Mouse (Mus musculus) gastrocnemius, postnatal 14 days (tissue): ENCODE measurements around the gene Hes6. TPM values are rescaled to one million over a fixed set of nuclear protein-coding genes. Genes with fewer than 3 reads are reported as not detected.

Source experiments
- DNase-seq: peaks from one replicate; pipeline ENCODE4 v3.0.0; 2021; ENCODE audit warnings: mixed read lengths
- intact Hi-C: fragments of 180-260 bp; cut with DNase I; formaldehyde crosslinking; loops from one replicate; pipeline ENCODE4 v1.15.1; 2025; ENCODE audit warnings: low total_unique reads
- total RNA-seq, 2 experiments: library from RNA; stranded (reverse); gene quantifications; 2 replicates each; pipeline ENCODE4 v1.2.3; 2021

Gene Hes6
- total RNA-seq, 2 experiments from 2014 or later: 13.6 to 15.2 TPM

DNA sequence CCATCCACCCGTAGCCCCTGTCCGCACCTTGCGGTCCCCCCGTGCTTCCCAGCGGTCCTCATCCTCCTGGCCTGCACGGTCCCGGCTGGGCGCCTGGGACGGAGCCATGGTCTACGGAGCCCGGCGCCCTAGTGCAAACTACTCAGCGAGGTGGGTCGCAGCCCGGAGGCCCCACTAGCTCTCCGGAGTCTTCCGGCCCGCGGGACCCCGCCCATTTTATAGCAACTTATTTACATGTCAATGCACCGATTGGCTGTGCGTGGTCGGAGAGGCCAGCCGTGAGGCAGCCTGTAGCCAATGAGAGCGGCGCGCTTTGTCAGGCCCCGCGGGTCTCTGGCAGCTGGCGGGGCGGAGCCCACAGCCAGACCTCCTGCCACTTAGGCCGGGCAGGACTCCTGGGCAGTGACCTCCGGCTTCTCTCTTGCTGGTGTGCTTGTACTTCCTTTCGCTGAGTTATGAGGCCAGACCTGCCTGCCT is 770 bp downstream of the Hes6 start:
- intact Hi-C loops: no loop called here
- DNase-seq: peak; percentile 95

DNA sequence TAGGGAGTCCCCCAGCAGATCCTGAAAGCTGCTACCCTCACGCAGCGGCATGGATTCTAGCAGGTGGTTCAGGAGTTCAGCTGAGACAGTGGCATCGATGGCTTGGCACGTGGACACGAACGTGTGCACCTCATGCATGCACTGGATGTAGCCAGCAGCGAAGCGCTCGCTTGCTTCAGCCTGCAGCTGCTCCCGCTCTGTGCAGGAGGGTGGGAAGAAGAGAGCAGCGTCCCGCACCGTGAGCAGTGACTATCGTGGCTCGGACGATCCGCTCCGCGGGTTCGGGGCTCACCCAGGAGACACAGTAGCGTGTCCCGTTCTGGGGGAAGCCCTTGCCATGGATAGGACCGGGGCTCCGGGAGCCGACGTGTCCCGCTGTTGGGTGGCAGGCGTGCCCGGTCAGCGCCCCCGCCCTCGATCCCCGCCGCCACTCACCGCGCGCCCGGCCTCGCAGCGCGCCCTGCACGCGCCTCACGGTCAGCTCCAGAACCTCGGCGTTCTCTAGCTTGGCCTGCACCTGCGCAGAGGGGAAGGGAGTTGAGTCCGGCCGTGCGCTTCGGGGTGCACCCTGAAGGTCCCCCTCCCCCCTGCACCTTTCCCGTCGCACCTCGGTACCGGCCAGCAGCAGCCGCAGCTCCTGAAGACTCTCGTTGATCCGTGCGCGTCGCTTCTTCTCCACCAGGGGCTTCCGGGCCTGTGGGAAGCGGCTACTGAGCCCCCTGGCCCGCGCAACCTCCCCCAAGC is 1.4 kb downstream of the Hes6 start:
- peak; percentile 32 for DNase-seq
- intact Hi-C loops: no loop called here

DNA sequence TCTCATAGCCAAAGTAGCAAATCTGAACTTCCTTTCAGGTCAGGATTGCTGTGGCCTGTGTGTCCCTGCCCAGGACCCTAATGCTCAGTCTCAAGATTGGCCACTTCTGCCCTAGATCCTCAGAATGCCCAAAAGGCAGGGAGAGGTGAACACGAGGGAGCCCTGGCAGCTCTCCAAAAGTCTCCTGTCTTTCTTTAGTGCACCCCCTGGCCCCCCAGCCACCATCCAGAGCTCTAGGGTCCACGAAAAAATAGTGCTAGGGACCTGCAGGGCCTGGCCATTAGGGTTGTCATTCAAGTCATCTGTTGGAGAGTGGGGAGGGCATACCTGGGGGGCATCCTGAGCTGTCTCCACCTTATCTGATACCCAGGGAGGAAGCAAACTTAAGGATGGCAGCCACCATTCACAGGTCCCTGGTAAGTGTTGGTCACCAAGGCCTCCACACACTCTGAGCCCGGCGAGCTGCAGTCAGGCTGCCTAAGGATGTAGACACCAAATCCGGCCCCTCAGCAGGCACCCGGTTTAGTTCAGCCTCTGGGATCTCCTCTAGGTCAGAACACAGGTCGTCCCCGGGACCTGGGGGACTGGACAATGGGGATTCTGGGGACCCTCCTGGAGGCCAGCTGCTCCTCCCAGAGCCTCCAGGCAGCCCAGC is 2.1 kb downstream of the Hes6 start:
- DNase-seq: no peak
- intact Hi-C loops: no loop called here

DNA sequence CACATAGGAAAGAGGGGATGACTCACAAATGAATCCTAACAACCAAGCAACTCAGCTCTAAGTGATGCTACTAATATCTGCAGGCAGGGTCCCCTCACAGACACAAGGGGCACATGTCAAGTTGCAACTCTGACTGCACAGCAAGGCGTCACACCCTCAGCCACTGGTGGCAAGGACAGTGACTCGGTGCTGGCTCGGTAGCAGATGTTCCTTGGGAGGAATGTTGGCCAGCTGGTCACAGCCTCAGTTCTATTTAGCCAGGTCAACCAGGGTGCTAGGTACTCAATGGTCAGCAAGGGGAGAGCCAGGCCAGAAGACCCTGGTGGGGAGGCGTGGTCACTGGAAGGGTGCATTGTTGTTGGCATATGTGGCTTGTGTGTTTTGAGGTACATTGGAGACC is 6.0 kb downstream of the Hes6 start:
- no peak for DNase-seq
- intact Hi-C loops: no loop called here

DNA sequence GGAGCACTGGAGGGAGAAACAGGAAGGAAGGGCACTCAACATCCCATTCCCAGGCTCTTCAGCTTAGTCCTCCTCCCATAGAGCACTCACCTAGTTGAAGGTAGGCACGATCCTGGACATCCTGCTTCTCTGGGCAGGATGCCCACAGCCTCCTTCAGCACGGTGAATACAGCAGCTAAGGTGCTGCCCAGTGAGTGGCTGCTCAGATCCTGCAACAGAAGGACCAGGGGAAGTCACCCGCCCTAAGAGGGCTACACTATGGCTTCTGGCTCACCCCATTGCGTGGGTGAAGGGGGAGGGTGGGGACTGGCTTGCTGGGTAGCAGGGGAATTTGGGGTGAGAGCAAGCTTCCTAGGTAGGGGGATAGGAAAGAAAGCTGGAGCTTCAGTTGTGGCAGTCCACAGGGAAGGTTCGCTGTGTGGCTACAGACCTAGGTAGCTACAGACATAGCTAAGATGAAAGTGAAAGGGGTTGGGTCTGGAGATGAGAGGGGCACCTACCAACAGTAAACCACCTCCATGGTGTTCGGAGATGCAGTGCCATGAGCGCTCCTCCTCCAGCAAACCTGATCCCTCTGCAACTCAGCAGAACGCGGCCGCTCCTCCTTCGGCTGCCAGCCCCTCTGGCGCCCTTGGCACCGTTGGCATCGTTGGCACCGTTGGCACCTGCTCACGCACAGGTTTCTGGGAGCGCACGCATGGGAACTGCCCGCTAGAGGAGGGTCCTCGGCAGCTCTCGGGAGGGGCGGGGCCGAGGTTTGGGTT is 8.2 kb downstream of the Hes6 start:
- intact Hi-C loops: no loop called here
- peak; percentile 68 for DNase-seq

DNA sequence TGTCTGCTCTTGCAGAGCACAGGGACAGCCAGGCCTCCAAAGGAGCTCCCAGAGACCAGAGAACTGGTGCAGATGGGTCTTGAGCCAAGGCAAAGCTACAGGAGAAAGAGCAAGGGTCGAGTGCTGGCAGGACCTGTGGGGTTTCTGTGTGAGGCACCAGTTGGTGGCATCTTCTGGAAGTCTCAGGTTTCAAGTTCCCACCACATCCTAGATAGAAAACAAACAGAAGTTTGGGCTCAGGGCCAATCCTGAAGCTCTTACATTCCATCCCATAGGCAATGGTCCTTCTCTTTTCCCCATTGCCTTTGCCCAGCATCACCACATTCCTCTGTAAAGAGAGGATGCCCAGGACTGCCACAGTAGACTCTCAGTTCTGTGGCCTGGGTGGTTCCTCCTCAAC is 8.9 kb downstream of the Hes6 start:
- intact Hi-C loops: no loop called here
- no peak for DNase-seq

DNA sequence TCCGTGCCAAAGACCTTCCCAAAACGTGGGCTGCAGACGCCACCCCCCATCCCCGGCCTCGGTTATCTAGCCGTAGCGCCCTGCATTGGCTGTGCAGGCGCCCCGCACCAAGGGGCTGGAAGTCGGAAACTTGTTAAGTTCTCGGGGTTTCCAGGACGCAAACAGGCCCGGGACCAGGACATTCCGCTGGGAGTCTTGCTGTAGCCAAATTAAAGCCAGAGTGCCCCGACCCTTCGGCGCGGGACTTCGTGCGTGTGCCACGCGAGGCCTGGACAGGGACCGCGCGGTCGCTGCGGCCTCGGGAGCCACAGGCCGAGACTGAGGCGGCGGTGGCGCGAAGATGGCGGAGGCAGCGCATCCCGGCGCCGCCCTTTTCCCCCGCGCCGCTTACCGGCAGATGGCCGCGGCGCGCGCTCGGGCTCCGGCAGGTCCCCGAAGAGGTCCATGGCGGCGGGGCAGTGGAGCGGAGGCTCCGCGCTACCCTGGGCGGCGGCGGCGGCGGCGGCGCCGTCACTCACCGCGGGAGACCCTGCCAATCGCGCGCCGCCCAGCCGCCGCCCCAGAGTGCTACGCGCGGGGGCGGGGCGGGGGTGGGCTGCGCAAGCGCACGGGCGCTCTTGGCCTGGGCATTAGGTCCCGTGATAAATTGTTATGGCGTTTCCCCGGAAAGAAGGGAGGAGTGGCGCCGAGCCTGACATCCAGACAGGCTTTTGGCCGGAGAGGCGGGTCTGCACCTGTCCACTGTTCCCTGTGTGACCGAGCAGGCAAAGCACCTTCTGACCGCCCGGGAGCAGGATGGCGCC is 15.4 kb downstream of the Hes6 start, which contains the start of gene Ilkap:
Ilkap (minus strand) TSS at position 556 of the 803 bp plus-strand sequence.
- intact Hi-C loops: no loop called here
- peak; percentile 84 for DNase-seq

DNA sequence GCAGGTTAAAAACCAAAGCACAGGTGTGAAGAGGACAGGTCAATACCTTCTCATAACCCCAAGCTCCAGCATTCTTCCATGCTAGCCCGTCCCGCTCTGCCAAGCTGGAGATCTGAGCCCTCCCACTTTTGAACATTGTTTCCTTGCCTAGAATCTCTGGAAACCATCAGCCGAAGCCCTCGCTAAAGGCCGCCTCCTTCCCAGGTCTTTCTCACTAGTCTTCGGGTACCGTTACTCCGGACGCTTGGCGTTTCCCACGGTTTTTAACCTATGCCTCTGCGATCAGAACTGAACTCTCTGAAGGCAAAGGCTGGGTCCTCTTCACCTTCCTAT is 15.9 kb downstream of the Hes6 start:
- no peak for DNase-seq
- intact Hi-C loops: no loop called here

DNA sequence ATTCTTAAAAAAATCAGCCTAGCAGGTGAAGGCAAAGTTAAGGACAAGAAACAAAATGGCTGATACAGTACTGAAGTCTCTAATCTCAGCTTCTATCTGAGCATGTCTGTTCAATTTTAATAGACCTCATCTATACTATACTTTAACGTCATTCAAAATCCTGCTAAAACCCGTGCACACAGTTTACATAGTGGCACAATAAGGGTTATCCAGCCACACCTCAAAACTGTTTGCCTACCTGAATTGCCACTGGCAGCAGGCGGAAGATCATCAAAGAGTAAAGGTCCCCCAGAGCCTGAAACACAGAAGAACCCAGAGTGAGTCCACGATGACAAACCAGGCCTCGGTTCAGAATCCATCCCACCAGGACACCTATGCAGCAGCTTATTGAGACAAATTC is 23.5 kb downstream of the Hes6 start:
- intact Hi-C loops: no loop called here
- DNase-seq: no peak

DNA sequence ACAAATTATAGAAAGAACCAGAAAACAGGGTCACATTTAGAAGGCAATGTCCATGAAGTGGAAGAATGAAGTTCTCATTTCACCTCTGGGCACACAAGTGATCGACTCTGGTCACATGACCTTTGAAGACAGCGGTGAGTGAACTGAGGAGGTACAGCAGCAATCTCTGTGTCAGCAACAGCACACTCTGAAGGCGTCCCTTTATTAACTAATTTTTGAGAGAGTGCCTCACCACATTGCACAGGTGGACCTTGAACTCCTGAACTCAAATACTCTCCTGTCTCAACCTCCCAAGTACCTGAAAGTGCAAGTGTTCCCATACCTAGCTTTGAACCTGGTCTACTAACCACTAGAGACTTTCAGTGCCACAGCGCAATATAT is 32.8 kb downstream of the Hes6 start:
- no peak for DNase-seq
- intact Hi-C loops: no loop called here

DNA sequence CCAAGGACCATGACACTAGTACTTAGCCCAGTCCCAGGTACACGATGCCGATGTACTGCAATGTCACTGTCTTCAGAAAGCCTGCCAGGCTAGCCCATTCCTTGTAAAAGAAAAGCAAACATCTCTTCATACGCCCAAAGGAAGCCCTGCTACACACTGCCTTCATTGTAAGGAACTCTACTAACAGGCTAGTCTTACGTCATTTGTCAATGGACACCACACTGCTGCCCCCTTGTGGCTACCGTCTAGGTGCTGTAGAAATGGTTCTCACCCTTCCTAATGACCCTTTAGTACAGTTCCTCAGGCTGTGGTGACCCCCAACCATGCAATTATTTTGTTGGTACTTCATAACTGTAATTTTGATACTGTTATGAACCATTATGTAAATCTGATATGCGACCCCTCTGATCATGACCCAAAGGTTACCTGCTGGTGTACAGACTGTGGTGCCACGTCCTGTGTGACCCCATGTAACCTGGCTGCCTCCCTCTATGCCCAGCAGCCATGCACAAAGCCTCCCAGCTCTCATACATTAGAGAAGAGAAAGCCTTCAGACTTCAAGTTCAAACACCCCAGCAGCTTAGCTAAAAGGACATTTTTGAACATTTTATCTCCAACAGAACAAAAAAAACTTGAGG is 33.3 kb downstream of the Hes6 start:
- intact Hi-C loops: no loop called here
- peak; percentile 77 for DNase-seq

DNA sequence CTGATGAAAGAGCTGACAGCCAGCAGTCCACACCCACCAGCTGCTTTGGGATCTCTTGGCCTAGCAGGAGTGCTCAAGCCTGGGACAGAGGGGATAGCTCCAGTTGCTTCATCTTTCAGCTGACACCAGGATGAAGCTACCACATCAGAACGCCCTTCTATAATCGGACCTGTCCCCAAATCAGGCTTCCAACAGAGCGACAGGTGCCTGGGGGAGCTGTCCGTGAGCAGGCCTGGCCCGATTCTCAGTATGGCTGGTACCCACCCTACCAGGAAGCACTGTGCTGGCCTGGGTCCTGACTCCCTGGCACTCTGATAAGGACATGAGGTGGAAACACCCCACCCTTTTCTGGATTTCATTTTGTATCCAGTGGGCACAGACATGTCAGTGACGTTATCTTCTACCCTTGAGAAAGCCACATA is 40.4 kb downstream of the Hes6 start:
- no peak for DNase-seq
- intact Hi-C loops: no loop called here

DNA sequence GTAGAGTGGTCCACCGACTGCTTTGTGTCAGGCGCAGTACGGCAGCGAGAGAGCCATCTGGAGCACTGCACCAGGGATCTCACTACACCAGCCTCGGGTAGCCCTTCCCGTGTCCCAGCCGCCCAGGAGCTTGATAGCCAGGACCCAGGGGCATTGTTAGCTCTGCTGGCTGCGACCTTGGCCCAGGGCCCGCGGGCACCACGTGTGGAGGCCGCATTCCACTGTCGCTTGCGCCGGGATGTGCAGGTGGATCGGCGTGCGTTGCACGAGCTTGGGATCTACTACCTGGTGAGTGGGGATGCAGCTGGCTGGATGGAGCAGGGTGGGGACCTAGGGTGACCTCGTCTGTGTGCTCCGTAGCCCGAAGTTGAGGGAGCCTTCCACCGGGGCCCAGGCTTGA is 43.8 kb downstream of the Hes6 start:
- intact Hi-C loops: no loop called here
- no peak for DNase-seq

DNA sequence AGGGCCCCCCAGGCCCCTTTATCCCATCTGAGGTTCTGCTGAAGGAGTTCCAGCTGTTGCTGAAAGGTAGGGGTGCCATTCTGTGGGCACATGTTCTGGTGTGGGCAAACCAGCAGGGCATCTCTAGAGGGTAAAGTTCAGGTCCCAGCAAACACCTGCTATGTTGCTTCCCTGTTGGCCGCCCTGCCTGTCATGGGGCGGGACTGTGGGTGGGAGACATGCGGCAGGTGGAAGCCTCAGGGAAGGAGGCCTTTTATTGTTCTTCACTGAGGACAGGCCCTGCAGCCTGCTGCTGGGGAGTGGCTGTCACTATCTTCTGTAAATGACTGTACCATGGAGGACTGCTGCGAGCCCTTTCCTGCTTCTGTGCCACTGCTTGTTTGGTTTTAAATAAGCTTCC is 44.4 kb downstream of the Hes6 start:
- no peak for DNase-seq
- intact Hi-C loops: no loop called here

DNA sequence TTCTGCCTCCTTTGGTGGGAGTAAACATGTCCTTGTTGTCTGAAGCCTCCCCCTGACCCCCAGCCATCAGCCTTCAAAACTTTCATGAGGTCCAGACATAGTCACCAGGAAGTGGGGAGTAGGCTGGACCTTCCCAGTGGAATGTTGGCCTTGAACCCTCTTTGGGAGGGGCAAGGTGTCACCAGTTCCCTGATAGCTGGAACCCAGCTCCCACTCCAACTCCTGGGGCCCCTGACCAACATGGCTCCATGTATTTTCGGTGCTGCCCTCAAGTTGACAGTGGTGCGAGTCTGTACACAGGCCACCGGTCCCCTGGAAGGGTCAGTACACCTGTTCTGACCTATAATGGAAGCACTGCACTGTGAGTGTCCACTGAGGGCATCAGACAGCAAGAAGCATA is 46.5 kb downstream of the Hes6 start:
- DNase-seq: no peak
- intact Hi-C loops: no loop called here

DNA sequence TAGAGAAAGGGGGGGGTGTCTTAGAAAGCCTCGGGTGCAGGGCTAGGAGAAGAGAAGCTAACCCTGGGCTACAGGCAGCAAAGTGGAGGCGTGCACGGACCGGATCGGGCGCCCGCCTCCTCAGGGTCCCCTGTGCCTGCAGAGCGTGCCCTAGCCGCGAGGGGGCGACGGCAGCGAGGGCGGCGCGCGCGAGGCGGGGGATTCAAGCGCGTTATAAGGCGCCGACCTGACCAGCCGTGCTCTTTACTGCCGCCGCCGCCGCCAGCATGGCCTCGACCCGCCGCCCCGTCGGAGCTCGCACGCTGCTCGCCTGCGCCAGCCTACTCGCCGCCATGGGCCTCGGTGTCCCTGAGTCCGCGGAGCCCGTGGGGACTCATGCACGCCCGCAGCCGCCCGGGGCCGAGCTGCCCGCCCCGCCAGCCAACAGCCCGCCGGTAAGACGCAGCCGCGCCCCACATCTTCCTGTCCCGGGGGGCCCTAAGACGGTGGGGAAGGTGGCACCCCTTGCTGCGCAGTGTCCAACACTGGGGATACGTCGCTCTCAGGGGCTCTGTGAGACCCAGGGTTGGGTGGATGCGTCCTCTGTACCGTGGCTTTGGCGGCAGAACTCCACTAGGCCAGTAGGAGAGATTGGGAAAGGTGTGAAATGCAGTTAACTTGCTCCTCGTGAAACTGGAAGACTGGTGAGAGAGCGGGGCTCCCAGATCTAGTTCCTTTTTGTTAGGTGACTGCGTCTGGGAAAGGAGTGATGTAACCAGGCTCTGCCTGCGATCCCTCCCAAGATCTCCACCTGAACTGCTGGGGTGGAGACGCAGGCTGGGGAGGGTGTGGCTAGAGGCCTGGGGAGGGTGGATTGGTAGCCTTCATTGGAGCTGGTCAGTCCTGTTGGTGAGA is 47.4 kb downstream of the Hes6 start, which contains the start of gene Erfe:
Erfe (plus strand) TSS at position 216 of the 894 bp plus-strand sequence.
- DNase-seq: peak; percentile 76
- intact Hi-C loops: no loop called here

DNA sequence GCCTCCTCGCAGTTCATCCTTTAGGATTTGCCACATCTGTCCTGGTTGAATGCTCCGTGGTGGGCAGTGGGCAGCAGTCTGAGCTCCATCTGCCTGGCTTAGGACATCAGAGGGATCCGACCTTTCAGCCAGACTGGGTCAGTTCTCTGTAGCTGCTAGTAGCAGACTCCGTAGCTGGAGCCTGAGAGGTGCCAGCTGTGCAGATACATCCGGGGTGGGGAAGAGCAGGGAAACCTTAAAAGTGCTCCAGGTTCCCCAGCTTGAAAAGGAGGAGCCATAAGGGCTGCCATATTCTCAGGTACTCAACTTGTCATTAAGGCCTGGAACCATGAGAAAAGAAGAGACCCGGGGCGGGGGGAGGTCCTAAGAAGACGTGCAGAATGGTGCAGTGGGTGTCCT is 48.0 kb downstream of the Hes6 start:
- intact Hi-C loops: no loop called here
- DNase-seq: no peak
